ENCODE assay signal across 24 mouse cellular contexts in the genomic region with DNA sequence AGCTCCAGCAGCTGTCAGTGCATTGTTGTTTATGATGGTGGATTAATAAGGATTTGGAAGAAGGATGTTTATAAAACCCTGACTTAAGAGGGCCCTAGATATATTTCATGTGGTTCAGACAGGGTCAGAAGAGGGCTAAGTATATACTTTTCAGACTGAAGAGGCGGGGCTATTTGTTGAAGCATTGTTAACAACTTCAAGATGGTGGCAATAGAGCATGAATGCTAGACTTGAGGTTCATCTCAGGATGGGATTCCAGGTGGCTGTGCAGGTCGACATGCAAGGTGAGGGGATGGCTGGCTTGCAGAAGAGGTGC. TPM values are rescaled to one million over a fixed set of nuclear protein-coding genes. Genes with fewer than 3 reads are reported as not detected.
DNase-seq lines count a peak whose midpoint lies in the region; ATAC-seq and TF ChIP-seq lines count a peak whose summit lies in the region.
"Had no signal": no experiment of that assay in that cellular context is flagged by ENCODE, and none has a peak within 500 bp of the region (broad histone marks: within the 10 kb centered on the region; RNA-seq: fewer than 3 reads in every experiment).

No protein-coding gene starts in this region.

- no peak overlapping the region for H3K4me2 ChIP-seq in kidney, postnatal 0 days (ENCODE audit: low read length)
- no peak overlapping the region for H3K4me2 ChIP-seq in intestine, embryonic 16.5 days (ENCODE audit: low read depth, low read length)
- H3K4me2 ChIP-seq in stomach, embryonic 16.5 days (ENCODE audit: low read depth, low read length), result no peak overlapping the region
- H3K4me2 ChIP-seq: embryonic facial prominence, embryonic 15.5 days; hindbrain, embryonic 12.5 days had no signal

- TF ChIP-seq CTCF in kidney, postnatal 0 days (IDR thresholded peaks at IDR 0.05; ENCODE audit: low read depth), result no peak

- peaks cover 46% of the 10 kb centered on the region for H3K4me1 ChIP-seq in heart, embryonic 10.5 days
- no peaks in the 10 kb centered on the region for H3K4me1 ChIP-seq in kidney, postnatal 0 days (replicated peaks; ENCODE audit: insufficient read depth, low read length)
- peaks cover 18% of the 10 kb centered on the region for H3K4me1 ChIP-seq in intestine, embryonic 16.5 days (ENCODE audit: control insufficient read depth, insufficient read depth, low read length)
- H3K4me1 ChIP-seq in stomach, embryonic 16.5 days (ENCODE audit: control insufficient read depth, insufficient read depth, low read length), result peaks cover 12% of the 10 kb centered on the region
- H3K4me1 ChIP-seq: hindbrain, embryonic 12.5 days had no signal

- H3K4me3 ChIP-seq in heart, embryonic 10.5 days, result no peak overlapping the region
- no peak overlapping the region for H3K4me3 ChIP-seq in kidney, postnatal 0 days (replicated peaks; ENCODE audit: low read depth, low read length)
- H3K4me3 ChIP-seq in intestine, embryonic 16.5 days (ENCODE audit: low read length), result no peak overlapping the region
- H3K4me3 ChIP-seq in stomach, embryonic 16.5 days (replicated peaks; ENCODE audit: low read length), result no peak overlapping the region
- H3K4me3 ChIP-seq: embryonic facial prominence, embryonic 15.5 days; erythroblast, embryonic 14.5 days; forebrain, embryonic 10.5 days; gastrocnemius, adult 2 months; hindbrain, embryonic 12.5 days had no signal

- no peak for DNase-seq in heart, embryonic 10.5 days (ENCODE audit: low spot score)
- no peak for DNase-seq in heart, adult 9 months (ENCODE audit: low spot score in 2 of 2)
- DNase-seq in kidney, postnatal 0 days (ENCODE audit: low spot score), result no peak
- DNase-seq in kidney, postnatal 14 days, result no peak
- DNase-seq in lung, postnatal 10 days, result no peak
- DNase-seq in left cerebral cortex, postnatal 14 days (ENCODE audit: low spot score in 2 of 2), result no peak
- DNase-seq: adrenal gland, postnatal 10 days; B cell, adult 2 months; cerebellum, adult 11 months; cerebellum, adult 8-10 months; cerebellum, postnatal 14 days; embryo, embryonic 11 days; gastrocnemius, adult 2 months; gastrocnemius, postnatal 36 days; heart, adult 18-20 months; heart, postnatal 36 days had no signal

- H3K36me3 ChIP-seq in heart, embryonic 10.5 days, result no peaks in the 10 kb centered on the region
- H3K36me3 ChIP-seq in kidney, postnatal 0 days (ENCODE audit: insufficient read depth, low read length), result peaks cover 30% of the 10 kb centered on the region
- no peaks in the 10 kb centered on the region; the same call in 1 of the 2 replicates for H3K36me3 ChIP-seq in intestine, embryonic 16.5 days (ENCODE audit: control insufficient read depth, insufficient read depth, low read length)
- 0 out of 2 replicates have a peak, but pooled peaks cover 5% of the 10 kb centered on the region for H3K36me3 ChIP-seq in stomach, embryonic 16.5 days (ENCODE audit: control insufficient read depth, insufficient read depth, low read length)
- H3K36me3 ChIP-seq: embryonic facial prominence, embryonic 15.5 days; forebrain, embryonic 10.5 days; hindbrain, embryonic 12.5 days had no signal

- H3K9me3 ChIP-seq in heart, embryonic 10.5 days, result no peaks in the 10 kb centered on the region
- H3K9me3 ChIP-seq in kidney, postnatal 0 days (replicated peaks; ENCODE audit: low read length), result no peaks in the 10 kb centered on the region
- H3K9me3 ChIP-seq in intestine, embryonic 16.5 days (ENCODE audit: control insufficient read depth, low read length), result no peaks in the 10 kb centered on the region
- H3K9me3 ChIP-seq in stomach, embryonic 16.5 days (replicated peaks; ENCODE audit: control insufficient read depth, low read length), result no peaks in the 10 kb centered on the region
- H3K9me3 ChIP-seq: embryonic facial prominence, embryonic 15.5 days; forebrain, embryonic 10.5 days; hindbrain, embryonic 12.5 days had no signal

- intact Hi-C loops in left cerebral cortex, postnatal 14 days (cut with DNase I), result no loop called here

- WGBS in heart, embryonic 10.5 days, result 79% methylated on average over 2 of the region's 2 CpGs
- 86% methylated on average over 2 of the region's 2 CpGs for WGBS in kidney, postnatal 0 days
- 67% methylated on average over 2 of the region's 2 CpGs for WGBS in intestine, embryonic 16.5 days
- 45% methylated on average over 2 of the region's 2 CpGs for WGBS in stomach, embryonic 16.5 days

- ATAC-seq in kidney, postnatal 0 days (replicated peaks; ENCODE audit: low FRiP score, low read depth), result 0 out of 2 replicates have a peak, but pooled peaks have one; percentile 29
- peak; percentile 6; the same call in 1 of the 2 replicates for ATAC-seq in intestine, embryonic 16.5 days
- ATAC-seq in stomach, embryonic 16.5 days (ENCODE audit: insufficient read depth, low FRiP score), result peak; percentile 61
- ATAC-seq: forebrain, embryonic 14.5 days; hindbrain, postnatal 0 days had no signal

- no peak overlapping the region for H3K9ac ChIP-seq in kidney, postnatal 0 days (ENCODE audit: low read depth, low read length)
- H3K9ac ChIP-seq in intestine, embryonic 16.5 days (ENCODE audit: low read depth, low read length), result no peak overlapping the region
- no peak overlapping the region for H3K9ac ChIP-seq in stomach, embryonic 16.5 days (ENCODE audit: low read length)
- H3K9ac ChIP-seq: embryonic facial prominence, embryonic 15.5 days; hindbrain, embryonic 12.5 days had no signal

- H3K27me3 ChIP-seq in heart, embryonic 10.5 days (ENCODE audit: insufficient read depth, poor library complexity, severe bottlenecking), result 0 out of 2 replicates have a peak, but pooled peaks cover 4% of the 10 kb centered on the region
- H3K27me3 ChIP-seq in kidney, postnatal 0 days (ENCODE audit: insufficient read depth, low read length), result no peaks in the 10 kb centered on the region
- no peaks in the 10 kb centered on the region for H3K27me3 ChIP-seq in intestine, embryonic 16.5 days (replicated peaks; ENCODE audit: control insufficient read depth, insufficient read depth, low read length)
- H3K27me3 ChIP-seq in stomach, embryonic 16.5 days (ENCODE audit: control insufficient read depth, insufficient read depth, low read length), result no peaks in the 10 kb centered on the region
- H3K27me3 ChIP-seq: embryonic facial prominence, embryonic 15.5 days; hindbrain, embryonic 12.5 days had no signal

- peak overlapping the region; percentile 81 for H3K27ac ChIP-seq in heart, embryonic 10.5 days
- H3K27ac ChIP-seq in kidney, postnatal 0 days, result no peak overlapping the region
- H3K27ac ChIP-seq in intestine, embryonic 16.5 days (ENCODE audit: low read length), result no peak overlapping the region
- peak overlapping the region; percentile 66; the same call in 1 of the 2 replicates for H3K27ac ChIP-seq in stomach, embryonic 16.5 days (ENCODE audit: low read length)
- H3K27ac ChIP-seq: forebrain, embryonic 10.5 days; gastrocnemius, adult 2 months; hindbrain, embryonic 12.5 days; hindbrain, postnatal 0 days had no signal

RNA-seq across cellular contexts. Expression of a gene that starts 37.2 kb away (rescaled TPM):
- 67.7 and 101 TPM in 2 replicates for polyA plus RNA-seq in heart, embryonic 10.5 days (2016; fragmentation: Nextera tagmentation; extraction: Ambion mirVana)
- polyA plus RNA-seq in kidney, postnatal 0 days (2015; fragmentation: Nextera tagmentation; extraction: Ambion mirVana), result 91.4 and 92.6 TPM in 2 replicates
- 103 TPM in 2 replicates for polyA plus RNA-seq in intestine, embryonic 16.5 days (2015; fragmentation: Nextera tagmentation; extraction: Ambion mirVana)
- 106 and 112 TPM in 2 replicates for polyA plus RNA-seq in stomach, embryonic 16.5 days (2015; fragmentation: Nextera tagmentation; extraction: Ambion mirVana)
- total RNA-seq in left cerebral cortex, postnatal 14 days (2021), result 10 to 100 TPM; 27.6 to 33.0 TPM

Comparison
In these comparisons a context has a peak if more than half of its experiments do, and no peak if none do; other contexts are left out.
1. H3K27ac ChIP-seq: peak in heart, embryonic 10.5 days (single experiment) and stomach, embryonic 16.5 days (single experiment); none in kidney, postnatal 0 days (single experiment) and intestine, embryonic 16.5 days (single experiment).
2. ATAC-seq: peak in every context shown above with its lines; median percentile 61 in stomach, embryonic 16.5 days; 29 in kidney, postnatal 0 days; 6 in intestine, embryonic 16.5 days.